Mouse (Mus musculus) brain, adult 2 months (tissue): Measurements from ENCODE around the gene Ace.

Experiments
- DNase-seq: peaks from one replicate; pipeline ENCODE4 v3.0.0; 2011; ENCODE audit warnings: low read depth, low spot score

The Ace gene

DNA sequence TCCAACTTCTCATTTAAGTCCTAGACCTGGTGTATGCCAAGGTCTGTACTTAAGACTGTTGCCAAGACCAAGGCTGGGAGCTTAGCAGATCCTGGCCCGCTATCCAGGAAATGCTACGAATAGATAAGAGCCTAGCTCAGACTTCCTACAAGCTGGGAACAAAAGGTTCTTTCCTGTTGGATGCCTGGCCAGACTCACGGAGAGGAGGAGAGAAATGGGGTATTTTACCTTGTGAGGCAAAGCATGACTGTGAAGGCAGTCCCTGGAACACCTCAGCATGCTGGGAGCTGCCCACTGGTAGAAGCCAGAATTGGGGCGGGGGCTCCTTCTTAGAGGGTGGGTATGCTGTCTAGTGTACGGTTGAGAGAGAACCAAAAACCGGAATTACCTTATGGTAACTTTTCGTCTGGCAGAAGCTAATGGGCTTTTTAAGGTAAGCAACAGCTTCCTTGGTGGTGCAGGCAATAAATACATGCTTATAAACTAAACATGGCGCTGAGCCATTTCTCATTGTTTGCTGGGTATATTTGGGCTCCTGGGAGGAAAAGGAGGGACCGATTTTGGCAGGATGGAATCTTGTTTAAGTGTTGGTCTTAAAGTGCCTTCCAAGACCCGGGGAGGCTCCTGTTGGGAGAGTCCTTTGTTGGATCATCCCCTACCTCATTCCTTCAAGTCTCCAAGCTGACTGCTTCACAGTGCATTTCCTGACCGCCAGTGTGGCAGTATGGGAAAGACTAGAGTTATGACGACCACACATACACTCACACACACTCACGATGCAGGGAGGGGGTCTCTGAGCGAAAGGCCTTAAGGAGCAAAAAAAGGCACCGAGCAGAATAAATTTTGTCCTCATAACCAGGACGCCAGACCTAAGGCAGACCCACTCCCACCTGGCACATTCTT, 22.7 kb upstream of the Ace start:
- DNase-seq: no peak

- no peak for DNase-seq
Observed at GRCm38 (mm10) chr11:105946694-105947154, 21.0 kb upstream of the Ace start.

GRCm38 (mm10) chr11:105948255-105948654, 19.5 kb upstream of the Ace start:
- DNase-seq: no peak

DNA sequence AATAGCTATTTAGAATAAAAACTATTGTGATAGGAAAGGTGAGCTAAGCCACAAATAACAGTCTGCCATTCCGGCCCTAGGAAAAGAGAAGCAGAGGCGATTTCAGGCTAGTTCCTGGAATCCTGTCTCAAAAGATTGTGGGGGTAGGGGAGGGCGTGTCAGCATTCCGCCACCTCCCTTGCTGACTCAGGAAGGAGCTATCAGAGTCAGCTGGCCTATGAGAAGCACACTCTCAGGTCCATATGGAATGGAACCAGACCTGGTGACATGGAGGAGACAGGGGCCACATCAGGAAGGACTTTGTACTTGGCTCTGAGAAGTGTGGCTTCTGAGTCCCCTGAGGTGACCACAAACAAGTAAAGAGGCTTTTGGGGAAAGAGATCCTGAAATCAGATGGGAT, 17.2 kb upstream of the Ace start:
- no peak for DNase-seq

DNA sequence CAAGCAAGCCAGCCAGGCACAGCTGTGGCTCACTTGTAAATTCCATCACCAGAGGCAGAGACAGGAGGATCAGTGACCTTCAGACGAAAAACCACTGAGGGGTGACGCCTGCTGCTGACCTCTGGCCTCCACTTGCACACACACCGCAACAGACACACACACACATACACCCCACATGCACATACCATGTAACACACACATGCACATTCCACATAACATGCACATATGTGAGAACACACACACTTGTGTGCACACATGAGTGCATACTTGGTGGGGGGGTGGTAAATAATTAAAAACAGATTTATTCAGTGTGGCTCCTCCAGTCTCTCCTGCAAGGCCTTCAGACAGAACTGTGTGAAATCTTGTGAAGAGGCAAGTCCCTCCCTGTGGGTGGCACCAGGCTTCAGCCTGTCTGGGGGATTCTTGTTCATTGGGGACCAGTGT, 16.1 kb upstream of the Ace start:
- no peak for DNase-seq

GRCm38 (mm10) chr11:105952111-105952510, 15.6 kb upstream of the Ace start:
- no peak for DNase-seq

DNA sequence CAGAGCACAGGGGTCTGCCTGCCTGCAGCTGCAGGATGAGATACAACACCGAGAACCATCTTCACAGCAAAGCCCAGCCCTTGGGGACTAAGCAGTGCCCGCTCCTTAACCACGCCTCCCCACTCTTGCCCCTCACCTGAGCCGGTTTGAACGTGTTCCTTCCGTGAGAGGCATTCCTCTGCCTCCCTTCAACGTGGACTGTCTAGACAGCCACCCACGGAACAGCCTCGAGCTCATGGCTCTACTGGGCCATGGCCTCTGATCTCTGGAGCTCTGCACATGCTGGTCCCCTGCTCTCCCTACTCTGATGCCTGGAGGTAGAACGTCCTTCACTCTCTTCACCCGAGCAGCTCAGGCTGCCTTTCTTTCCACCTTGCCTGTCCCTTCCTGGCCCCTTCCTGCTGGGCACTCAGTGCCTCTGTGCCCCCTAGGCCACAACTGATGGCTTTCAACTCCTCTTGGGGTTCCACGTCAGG, 14.8 kb upstream of the Ace start, which contains the start of gene Cyb561:
Gene Cyb561, minus strand, starts transcription at position 426 of the 476 bp plus-strand sequence.
- no peak for DNase-seq

DNA sequence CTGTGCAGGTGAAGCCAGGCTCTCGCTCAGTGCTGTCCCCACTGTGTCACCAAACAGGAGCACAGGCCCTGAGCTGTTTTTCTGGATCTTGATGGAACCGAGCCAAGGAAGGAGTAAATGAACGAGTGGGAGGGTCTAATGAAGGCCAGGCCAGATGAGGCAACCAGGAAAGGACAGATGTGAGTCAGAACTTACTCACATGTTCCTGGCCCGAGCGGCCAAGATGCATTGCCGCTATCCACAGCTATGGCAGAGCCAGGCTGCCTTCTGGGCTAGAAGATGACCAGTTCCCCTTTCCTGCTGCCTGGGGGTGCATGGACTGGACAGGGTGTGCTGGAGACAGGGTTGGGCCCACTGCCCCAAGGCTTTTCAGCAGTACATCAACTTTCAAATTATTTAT, 14.3 kb upstream of the Ace start:
- DNase-seq: no peak

DNA sequence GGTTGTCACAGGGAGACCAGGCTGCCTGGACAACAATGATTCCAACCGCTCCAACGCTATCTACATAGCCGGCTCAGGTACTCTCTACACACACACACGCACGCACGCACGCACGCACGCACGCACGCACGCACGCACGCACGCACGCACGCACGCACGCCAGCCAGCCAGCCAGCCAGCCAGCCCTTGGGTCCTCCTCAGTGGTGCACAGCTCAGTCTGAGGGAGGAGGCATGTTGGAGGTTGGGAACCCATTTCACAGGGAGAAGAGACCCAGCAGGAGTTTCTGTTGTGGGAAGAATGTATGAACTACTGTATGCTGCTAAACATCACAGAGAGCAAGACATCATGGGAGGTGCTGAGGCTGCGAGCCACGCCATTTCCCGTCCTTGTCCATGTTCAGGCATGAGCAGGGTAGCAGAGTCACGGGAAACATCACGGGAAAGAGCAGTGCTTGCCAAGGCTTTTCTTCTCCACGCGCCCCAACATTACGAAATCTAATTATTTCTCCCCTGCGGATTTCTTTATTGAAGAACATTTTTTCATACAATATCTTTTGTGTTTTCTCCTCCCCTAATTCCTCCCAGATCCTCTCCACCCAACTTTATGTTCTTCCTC, 11.8 kb upstream of the Ace start:
- no peak for DNase-seq

DNA sequence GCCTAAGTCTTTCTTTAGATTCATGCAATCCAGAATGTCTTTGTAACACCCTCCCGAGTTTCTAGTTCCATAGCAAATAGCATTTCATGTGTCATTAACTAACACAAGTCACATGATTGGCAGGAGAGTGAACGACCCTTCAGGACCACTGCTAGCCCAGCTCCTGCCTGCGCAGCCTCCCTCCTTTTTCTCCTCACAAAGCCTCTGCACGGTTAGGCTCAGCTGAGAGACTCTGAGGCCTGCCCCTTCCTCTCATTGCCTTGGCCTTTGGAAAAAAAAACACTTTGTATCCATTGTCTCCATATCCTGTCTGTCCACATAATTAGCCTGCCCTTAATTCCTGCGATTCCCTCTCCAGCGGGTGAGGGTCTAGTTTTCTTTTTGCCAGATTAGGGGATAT, 10.2 kb upstream of the Ace start:
- no peak for DNase-seq

GRCm38 (mm10) chr11:105958566-105958965, 9.2 kb upstream of the Ace start:
- no peak for DNase-seq

- DNase-seq: peak; percentile 80
Observed at GRCm38 (mm10) chr11:105959355-105959754, 8.4 kb upstream of the Ace start.

DNA sequence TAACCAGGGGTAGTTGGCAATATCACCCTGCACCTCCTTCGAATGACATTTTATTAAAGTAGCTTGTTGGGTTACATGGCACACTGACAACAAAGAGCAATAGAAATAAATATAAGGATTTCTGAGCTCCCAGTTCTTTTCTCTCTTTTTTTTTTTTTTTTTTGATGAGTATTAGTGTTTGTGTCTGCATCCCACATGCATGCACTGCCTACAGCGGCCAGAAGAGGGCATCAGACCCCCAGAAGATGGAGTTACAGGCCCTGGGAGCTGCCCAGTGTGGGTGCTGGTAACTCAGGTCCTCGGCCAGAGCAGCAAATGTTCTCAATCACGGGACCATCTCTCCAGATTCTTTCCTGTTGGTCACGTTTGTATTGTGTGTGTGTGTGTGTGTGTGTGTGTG, 3.1 kb upstream of the Ace start:
- DNase-seq: no peak

GRCm38 (mm10) chr11:105966288-105966687, 1.5 kb upstream of the Ace start:
- no peak for DNase-seq

DNA sequence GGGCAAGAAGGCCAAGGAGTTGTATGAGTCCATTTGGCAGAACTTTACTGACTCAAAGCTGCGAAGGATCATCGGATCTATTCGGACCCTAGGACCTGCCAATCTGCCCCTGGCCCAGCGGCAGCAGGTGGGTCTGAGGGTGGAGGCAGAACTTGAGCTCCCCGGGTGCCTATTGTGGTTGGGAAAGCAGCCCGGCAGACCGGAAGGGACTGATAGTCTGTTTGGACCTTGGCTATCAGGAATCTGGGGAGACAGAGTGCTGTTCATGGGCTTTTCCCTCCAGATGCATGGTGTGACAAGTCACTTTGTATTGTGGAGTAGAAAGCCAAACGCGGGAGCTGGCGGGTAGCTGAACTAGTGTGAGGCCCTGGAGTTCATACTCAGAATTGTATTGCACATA, 1.2 kb downstream of the Ace start:
- no peak for DNase-seq

GRCm38 (mm10) chr11:105969516-105969915, 1.8 kb downstream of the Ace start:
- DNase-seq: peak; percentile 55

DNA sequence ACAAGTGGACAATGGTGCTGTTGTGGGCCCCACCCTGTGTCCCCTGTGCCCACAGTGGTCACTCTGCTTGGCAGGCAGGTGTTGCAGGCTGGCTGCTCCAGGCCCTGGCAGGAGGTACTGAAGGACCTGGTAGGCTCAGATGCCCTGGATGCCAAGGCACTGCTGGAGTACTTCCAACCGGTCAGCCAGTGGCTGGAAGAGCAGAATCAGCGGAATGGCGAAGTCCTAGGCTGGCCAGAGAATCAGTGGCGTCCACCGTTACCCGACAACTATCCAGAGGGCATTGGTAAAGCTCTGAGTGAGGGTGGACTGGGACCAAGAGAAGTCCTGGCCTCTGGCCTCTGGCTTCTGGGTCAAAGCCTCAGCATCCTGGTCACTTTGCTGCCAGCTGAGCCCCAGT, 6.8 kb downstream of the Ace start:
- peak; percentile 75 for DNase-seq

- peak; percentile 84 for DNase-seq
Observed at GRCm38 (mm10) chr11:105975050-105975449, 7.3 kb downstream of the Ace start.

GRCm38 (mm10) chr11:105975636-105976035, 7.9 kb downstream of the Ace start:
- DNase-seq: no peak

- DNase-seq: peak; percentile 85
Observed at GRCm38 (mm10) chr11:105978232-105978631, 10.5 kb downstream of the Ace start.

DNA sequence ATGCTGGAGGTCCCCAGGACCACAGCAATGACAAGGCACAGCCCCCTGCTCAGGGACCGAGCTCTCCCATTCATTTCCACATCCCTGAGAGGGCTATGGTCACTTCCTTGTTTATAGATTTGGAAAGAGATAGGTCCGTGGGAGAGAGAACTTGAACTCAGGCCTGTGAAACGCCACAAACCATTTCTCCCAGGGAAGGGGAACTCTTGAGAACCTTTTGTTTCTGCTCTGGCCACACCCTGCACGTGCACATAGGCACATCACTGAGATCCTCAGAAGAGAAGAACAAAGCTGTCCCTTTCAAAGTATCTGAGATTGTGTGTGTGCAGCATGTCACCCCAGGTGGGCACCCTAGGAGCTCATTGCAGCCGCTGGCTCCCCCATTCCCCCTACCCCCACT, 10.9 kb downstream of the Ace start:
- DNase-seq: no peak

DNA sequence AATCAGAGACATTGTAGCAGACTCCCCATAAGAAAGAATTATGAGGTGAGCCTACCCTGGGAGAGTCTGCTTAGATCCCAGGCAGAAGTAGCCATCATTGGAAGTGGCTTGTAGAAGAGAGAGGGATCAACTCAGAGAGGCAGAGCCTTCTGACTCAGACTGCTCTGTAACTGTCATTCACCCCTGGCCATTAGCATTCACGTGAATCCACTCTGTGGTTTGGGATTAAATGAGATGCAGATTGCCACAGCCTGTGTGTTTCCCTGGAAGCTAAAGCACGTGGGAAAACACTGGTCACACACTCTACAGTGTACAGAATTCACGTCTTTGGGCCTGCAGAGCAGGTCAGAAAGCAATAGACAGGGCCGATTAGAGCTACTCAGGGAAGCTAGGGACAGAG, 16.7 kb downstream of the Ace start:
- no peak for DNase-seq

DNA sequence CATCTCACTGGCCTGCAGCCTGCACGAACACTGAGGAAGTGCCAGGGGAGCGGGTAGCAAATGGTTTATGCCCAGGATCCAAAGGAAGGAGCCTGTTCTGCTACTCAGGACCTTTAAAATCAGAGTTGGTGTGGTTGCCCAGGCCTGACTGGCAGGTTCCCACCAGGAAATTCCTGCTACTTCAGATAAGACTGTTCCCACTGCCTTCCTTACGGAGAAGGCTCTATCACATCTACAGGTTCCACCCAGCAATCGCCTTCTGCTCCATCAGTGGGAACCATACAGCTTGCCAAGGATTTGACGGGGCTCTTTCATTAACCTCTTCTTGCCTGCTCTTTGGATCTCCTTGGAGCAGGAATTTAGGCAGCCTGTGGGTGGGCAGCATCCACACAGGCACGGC, 19.7 kb downstream of the Ace start:
- DNase-seq: no peak
